In the genomic region with DNA sequence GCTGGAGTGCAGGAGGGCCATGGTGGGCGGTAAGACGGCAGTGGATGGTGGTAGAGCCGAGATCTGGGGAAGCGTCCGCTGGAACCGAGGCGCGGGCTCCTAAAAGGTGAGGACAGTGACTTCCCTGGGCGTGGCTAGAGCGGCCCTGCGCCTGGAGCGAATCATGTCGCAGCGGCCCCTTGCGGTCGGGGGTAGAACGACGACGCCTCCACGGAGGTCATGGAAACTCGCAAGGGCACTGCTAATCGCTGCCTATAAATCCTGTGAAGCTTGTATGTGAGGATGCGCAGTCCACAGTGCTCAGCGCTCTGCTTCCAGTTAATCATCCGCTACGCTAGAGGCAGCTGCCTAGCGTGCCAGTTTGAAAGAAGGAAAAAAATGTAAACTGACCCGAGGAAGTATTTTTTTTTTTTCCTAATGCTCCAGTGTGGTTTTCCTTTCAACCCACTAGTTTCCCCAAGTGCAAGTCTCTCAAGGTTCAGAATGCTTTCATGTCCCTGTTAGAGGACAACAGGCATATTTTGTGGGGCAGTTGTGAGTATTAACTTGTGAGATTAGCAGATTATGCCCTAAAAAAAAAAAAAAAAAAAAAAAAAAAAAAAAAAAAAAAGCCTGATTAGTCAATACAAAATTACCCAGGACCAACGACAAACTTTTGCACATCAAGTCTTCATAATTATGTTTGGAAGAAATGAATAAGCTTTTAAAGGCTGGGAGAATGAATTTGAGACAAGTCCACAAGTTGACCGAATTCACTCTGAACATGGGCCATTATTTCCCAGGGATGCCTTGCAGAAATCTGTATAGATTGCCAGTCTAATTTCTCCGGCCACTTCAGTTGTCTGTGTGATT, we compare ENCODE assay signal across 8 mouse cellular contexts. TPM values are rescaled to one million over a fixed set of nuclear protein-coding genes. Genes with fewer than 3 reads are reported as not detected.
DNase-seq lines count a peak whose midpoint lies in the region; ATAC-seq and TF ChIP-seq lines count a peak whose summit lies in the region.

Gene Got2 (minus strand): TSS at position 263 of the 852 bp plus-strand sequence.

- peak; percentile 93 to 95 for ATAC-seq in hematopoietic stem cell, adult 5-6 weeks (replicated peaks in 1 of 2; ENCODE audit: insufficient read depth in 1 of 2, low FRiP score in 2 of 2, low TSS enrichment in 1 of 2, low read depth in 1 of 2, poor library complexity in 2 of 2, severe bottlenecking in 2 of 2)
- ATAC-seq in lung, embryonic 16.5 days (ENCODE audit: low read depth): peak; percentile 91

- TF ChIP-seq CTCF in MEL (IDR thresholded peaks at IDR 0.05 in 2 of 3, conservative IDR thresholded peaks at IDR 0.05 in 1 of 3; ENCODE audit: control insufficient read depth in 1 of 3, insufficient read depth in 1 of 3, low read depth in 2 of 3, low read length in 3 of 3, poor library complexity in 1 of 3, severe bottlenecking in 1 of 3): peak; percentile 80 to 96 (median 87)
- TF ChIP-seq CTCF in cerebellum, adult 2 months (IDR thresholded peaks at IDR 0.05; ENCODE audit: borderline replicate concordance, insufficient read depth, low read depth, low read length): peak; percentile 86

- TF ChIP-seq POLR2A in MEL (IDR thresholded peaks at IDR 0.05; ENCODE audit: control insufficient read depth in 1 of 2, insufficient read depth in 1 of 2, low read depth in 1 of 2, low read length in 2 of 2, poor library complexity in 1 of 2): peak in 1 of 2 experiments; percentile 74; a peak in 1 of 4 replicates
- TF ChIP-seq POLR2A in cerebellum, adult 2 months (IDR thresholded peaks at IDR 0.05; ENCODE audit: borderline replicate concordance, insufficient read depth, low read length): 0 out of 2 replicates have a peak, but pooled peaks have one; percentile 44

- no peaks in the 10 kb centered on the region for H3K9me3 ChIP-seq in MEL (replicated peaks; ENCODE audit: insufficient read depth, low read length)
- H3K9me3 ChIP-seq in lung, embryonic 16.5 days (ENCODE audit: control insufficient read depth, low read length): no peaks in the 10 kb centered on the region

- H3K27ac ChIP-seq in MEL (ENCODE audit: control insufficient read depth, low read depth, low read length): peak within 1 kb of the TSS; percentile 60
- H3K27ac ChIP-seq in cerebellum, adult 2 months (ENCODE audit: insufficient read depth, low read length): peak within 1 kb of the TSS; percentile 58
- H3K27ac ChIP-seq in lung, embryonic 16.5 days (ENCODE audit: low read length): peak within 1 kb of the TSS; percentile 67

- peaks cover 2 to 13% of the 10 kb centered on the region in 2 experiments for H3K4me1 ChIP-seq in MEL (ENCODE audit: control insufficient read depth in 1 of 2, insufficient read depth in 2 of 2, low read length in 2 of 2)
- no peaks in the 10 kb centered on the region; the same call in 1 of the 2 replicates for H3K4me1 ChIP-seq in cerebellum, adult 2 months (ENCODE audit: control insufficient read depth, insufficient read depth, low read length)
- H3K4me1 ChIP-seq in lung, embryonic 16.5 days (replicated peaks; ENCODE audit: control insufficient read depth, insufficient read depth, low read length): peaks cover 13% of the 10 kb centered on the region

- 8% methylated on average over 31 of the region's 31 CpGs for WGBS in cerebellum, adult 2 months
- WGBS in lung, embryonic 16.5 days: 7% methylated on average over 31 of the region's 31 CpGs

- peak within 1 kb of the TSS; percentile 65 to 87 for H3K4me3 ChIP-seq in MEL (ENCODE audit: control insufficient read depth in 1 of 2, insufficient read depth in 1 of 2, low read depth in 2 of 2, low read length in 2 of 2)
- H3K4me3 ChIP-seq in cerebellum, adult 2 months (replicated peaks; ENCODE audit: insufficient read depth, low read depth, low read length): peak within 1 kb of the TSS; percentile 90
- peak within 1 kb of the TSS; percentile 75 for H3K4me3 ChIP-seq in lung, embryonic 16.5 days (ENCODE audit: low read length)

- peaks cover 42% of the 10 kb centered on the region for H3K79me2 ChIP-seq in MEL (ENCODE audit: control insufficient read depth, insufficient read depth, low read length, poor library complexity)

- H3K9ac ChIP-seq in MEL (ENCODE audit: control insufficient read depth, low read depth, low read length, poor library complexity, severe bottlenecking): peak within 1 kb of the TSS; percentile 84
- peak within 1 kb of the TSS; percentile 75 for H3K9ac ChIP-seq in lung, embryonic 16.5 days (ENCODE audit: low read length)

- DNase-seq in MEL (ENCODE audit: low read depth, low spot score): peak; percentile 95
- peak; percentile 92 to 96 for DNase-seq in cerebellum, adult 2 months
- DNase-seq in forelimb bud, embryonic 11.5 days (ENCODE audit: low read depth, low spot score): peak; percentile 87
- peak; percentile 79 for DNase-seq in layer of hippocampus, adult 9-10 months (ENCODE audit: low spot score)
- DNase-seq in ovary, postnatal 10 days (ENCODE audit: low spot score): peak; percentile 71
- DNase-seq in thymus, postnatal 10 days (ENCODE audit: low spot score in 2 of 2): peak; percentile 77 to 93

- peak in 1 of 2 experiments; percentile 47; a peak in 2 of 4 replicates for TF ChIP-seq EP300 in MEL (IDR thresholded peaks at IDR 0.05; ENCODE audit: low read depth in 1 of 2, low read length in 2 of 2)

- no peak for TF ChIP-seq RAD21 in MEL (IDR thresholded peaks at IDR 0.05; ENCODE audit: low read depth, low read length)

- H3K27me3 ChIP-seq in MEL (ENCODE audit: control insufficient read depth in 1 of 2, insufficient read depth in 2 of 2, low read length in 2 of 2): no peaks in the 10 kb centered on the region; a peak in 1 of 4 replicates
- no peaks in the 10 kb centered on the region for H3K27me3 ChIP-seq in cerebellum, adult 2 months (ENCODE audit: control insufficient read depth, insufficient read depth, low read length)
- no peaks in the 10 kb centered on the region for H3K27me3 ChIP-seq in lung, embryonic 16.5 days (ENCODE audit: control insufficient read depth, insufficient read depth, low read depth, low read length)

- H3K4me2 ChIP-seq in lung, embryonic 16.5 days (ENCODE audit: low read depth, low read length): peak within 1 kb of the TSS; percentile 81

- peaks cover 0 to 21% of the 10 kb centered on the region in 2 experiments; a peak in 2 of 4 replicates for H3K36me3 ChIP-seq in MEL (ENCODE audit: control insufficient read depth in 1 of 2, insufficient read depth in 2 of 2, low read length in 2 of 2)
- no peaks in the 10 kb centered on the region for H3K36me3 ChIP-seq in lung, embryonic 16.5 days (ENCODE audit: control insufficient read depth, insufficient read depth, low read length)

TF ChIP-seq in MEL, 35 proteins besides CTCF, POLR2A, EP300 and RAD21:
- TF ChIP-seq ZNF384 (IDR thresholded peaks at IDR 0.05; ENCODE audit: low read depth, low read length) (peak; percentile 84), TBP (IDR thresholded peaks at IDR 0.05; ENCODE audit: low read depth, low read length) (0 out of 2 replicates have a peak, but pooled peaks have one; percentile 29), NELFE (IDR thresholded peaks at IDR 0.05; ENCODE audit: low read depth, low read length) (peak; percentile 52; the same call in 1 of the 2 replicates), ZMIZ1 (IDR thresholded peaks at IDR 0.05; ENCODE audit: low read depth, low read length) (no peak), NRF1 (IDR thresholded peaks at IDR 0.05; ENCODE audit: insufficient read depth, low read depth, low read length, poor library complexity, severe bottlenecking) (peak; percentile 56; the same call in 1 of the 2 replicates), MAX (IDR thresholded peaks at IDR 0.05; ENCODE audit: low read length) (peak; percentile 49; the same call in 1 of the 2 replicates), MYC (IDR thresholded peaks at IDR 0.05; ENCODE audit: low read depth, low read length) (no peak), ELF1 (IDR thresholded peaks at IDR 0.05; ENCODE audit: low read depth, low read length) (peak; percentile 55; the same call in 1 of the 2 replicates), POLR2AphosphoS5 (IDR thresholded peaks at IDR 0.05; ENCODE audit: borderline replicate concordance, low read depth, low read length) (no peak), TCF12 (IDR thresholded peaks at IDR 0.05; ENCODE audit: low read depth, low read length) (peak; percentile 47; the same call in 1 of the 2 replicates), HCFC1 (IDR thresholded peaks at IDR 0.05; ENCODE audit: low read depth, low read length) (peak; percentile 85), SIN3A (IDR thresholded peaks at IDR 0.05; ENCODE audit: low read length) (peak; percentile 78)

RNA-seq across cellular contexts. Expression of gene Got2, which starts in this region (rescaled TPM):
- total RNA-seq in MEL (2012; rRNA removed): 179 and 209 TPM in 2 replicates
- 100 to 1,000 TPM; 105 to 421 TPM for polyA plus RNA-seq in MEL (2012; ENCODE audit: insufficient read depth in 1 of 2, insufficient read length in 2 of 2, low read depth in 1 of 2, low replicate concordance in 2 of 2, missing spikeins in 1 of 2)
- 285 and 286 TPM in 2 replicates for polyA plus RNA-seq in cerebellum, adult 2 months (2012; rRNA removed)
- 81.4 and 96.3 TPM in 2 replicates for total RNA-seq in hematopoietic stem cell, adult 5-6 weeks (2017)
- 132 and 144 TPM in 2 replicates for polyA plus RNA-seq in lung, embryonic 16.5 days (2015; fragmentation: Nextera tagmentation; extraction: Ambion mirVana)

Comparison
In these comparisons a context has a peak if more than half of its experiments do, and no peak if none do; other contexts are left out.
1. Peak in every context shown above with its lines: DNase-seq, ATAC-seq, H3K4me3 ChIP-seq and H3K27ac ChIP-seq.